Mouse (Mus musculus) CH12.LX (cell line): ENCODE data around the gene Btla.

Source experiments
- CTCF ChIP-seq, 2 experiments: IDR thresholded peaks in 1 of 2; conservative IDR thresholded peaks in 1 of 2; 2 replicates each; pipeline ENCODE4 v1.5.1; 2011 to 2012; ENCODE audit warnings: low read depth in 2 of 2, low read length in 2 of 2, improper control_type of control experiment in 1 of 2, inconsistent platforms in 1 of 2, mild to moderate bottlenecking in 1 of 2, moderate library complexity in 1 of 2
- MAFK ChIP-seq: IDR thresholded peaks from 2 replicates; pipeline ENCODE4 v1.6.1; 2011; ENCODE audit warnings: low read length, improper control_type of control experiment; ENCODE audit not compliant: insufficient replicate concordance
- NELFE ChIP-seq: IDR thresholded peaks from 2 replicates; pipeline ENCODE4 v1.6.1; 2011; ENCODE audit warnings: low read depth, low read length, improper control_type of control experiment
- NRF1 ChIP-seq: IDR thresholded peaks from 2 replicates; pipeline ENCODE4 v1.6.1; 2014; ENCODE audit warnings: low read depth, mild to moderate bottlenecking, inconsistent platforms, low read length, improper control_type of control experiment, moderate library complexity
- PAX5 ChIP-seq: IDR thresholded peaks from 2 replicates; pipeline ENCODE4 v1.6.1; 2012; ENCODE audit warnings: low read length, inconsistent platforms, mixed read lengths
- POLR2A ChIP-seq: IDR thresholded peaks from 2 replicates; pipeline ENCODE4 v1.6.1; 2011; ENCODE audit warnings: low read depth, mild to moderate bottlenecking, improper control_type of control experiment, low read length
- ZC3H11A ChIP-seq: IDR thresholded peaks from 2 replicates; pipeline ENCODE4 v1.6.1; 2012; ENCODE audit warnings: low read depth, mild to moderate bottlenecking, inconsistent platforms, low read length, improper control_type of control experiment
- ZNF384 ChIP-seq: IDR thresholded peaks from 2 replicates; pipeline ENCODE4 v1.6.1; 2012; ENCODE audit warnings: low read depth, low read length, improper control_type of control experiment, inconsistent platforms

DNA sequence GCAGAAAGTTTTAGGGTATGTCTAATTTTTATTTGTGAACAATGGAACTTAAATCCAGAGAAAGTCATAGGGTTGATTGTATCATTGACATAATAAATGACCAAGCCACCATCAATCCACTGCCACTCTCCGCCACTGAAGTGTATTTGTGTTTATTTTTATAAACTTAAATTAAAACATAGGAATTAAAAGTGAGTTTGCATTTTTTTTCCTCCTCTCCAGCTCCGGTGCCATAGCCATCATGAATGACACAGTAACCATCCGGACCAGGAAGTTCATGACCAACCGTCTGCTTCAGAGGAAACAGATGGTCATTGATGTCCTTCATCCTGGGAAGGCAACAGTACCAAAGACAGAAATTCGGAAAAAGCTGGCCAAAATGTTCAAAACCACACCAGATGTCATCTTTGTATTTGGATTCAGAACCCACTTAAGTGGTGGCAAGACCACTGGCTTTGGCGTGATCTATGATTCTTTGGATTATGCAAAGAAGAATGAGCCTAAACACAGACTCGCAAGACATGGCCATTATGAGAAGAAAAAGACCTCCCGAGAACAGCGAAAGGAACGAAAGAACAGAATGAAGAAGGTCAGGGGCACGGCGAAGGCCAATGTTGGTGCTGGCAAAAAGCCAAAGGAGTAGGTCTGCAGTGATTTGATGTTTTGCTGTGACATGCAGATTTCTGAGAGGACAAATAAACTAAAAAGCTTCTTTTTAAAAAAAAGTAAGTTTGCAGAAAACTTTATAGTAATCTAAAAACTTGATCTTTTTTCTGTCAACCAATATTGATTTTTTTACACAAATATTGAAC, 19.1 kb upstream of the Btla start:
- TF ChIP-seq ZNF384 (no peak), POLR2A (no peak), ZC3H11A (no peak), NRF1 (no peak), PAX5 (no peak), MAFK (no peak), CTCF (conservative IDR thresholded peaks at IDR 0.05 in 1 of 2, IDR thresholded peaks at IDR 0.05 in 1 of 2; ENCODE audit: low read depth in 2 of 2, low read length in 2 of 2) (no peak), NELFE (no peak)
